Comparison of ENCODE assay signal across 24 mouse cellular contexts in the genomic region with DNA sequence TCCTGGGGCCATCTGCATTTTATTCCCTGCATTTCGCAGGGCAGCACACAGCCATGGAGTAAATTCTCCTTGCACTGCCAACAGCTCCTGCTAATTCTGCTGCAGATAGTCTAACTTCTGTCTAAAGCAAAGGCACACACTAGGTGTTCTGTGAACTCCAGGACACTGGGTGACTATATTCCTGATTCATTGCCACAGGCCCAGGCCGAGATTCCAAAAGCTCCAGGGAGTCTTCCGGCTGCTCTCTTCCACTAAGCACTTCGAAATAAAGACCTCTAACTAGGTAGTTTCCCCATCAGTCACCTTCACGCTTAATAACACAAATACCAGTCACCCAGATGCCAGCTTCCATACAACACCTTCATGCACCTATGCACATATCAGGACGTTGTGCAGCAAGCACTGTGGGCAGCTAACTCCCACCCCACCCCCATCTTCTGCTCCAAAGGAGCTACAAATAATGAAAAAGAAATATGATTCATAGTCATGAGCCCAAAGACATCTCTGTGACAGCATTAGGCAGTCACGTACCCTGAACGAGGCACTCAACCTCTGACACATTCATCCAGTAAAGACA. TPM values are rescaled to one million over a fixed set of nuclear protein-coding genes. Genes with fewer than 3 reads are reported as not detected.
DNase-seq lines count a peak whose midpoint lies in the region; ATAC-seq lines count a peak whose summit lies in the region.
"Had no signal": no experiment of that assay in that cellular context is flagged by ENCODE, and none has a peak within 500 bp of the region (broad histone marks: within the 10 kb centered on the region; RNA-seq: fewer than 3 reads in every experiment).

No protein-coding gene starts in this region.

- peak overlapping the region; percentile 22; the same call in 1 of the 2 replicates for H3K27ac ChIP-seq in forebrain, embryonic 10.5 days
- no peak overlapping the region for H3K27ac ChIP-seq in forebrain, embryonic 11.5 days (ENCODE audit: low read depth, low read length)
- H3K27ac ChIP-seq in neural tube, embryonic 13.5 days (replicated peaks) = 0 out of 2 replicates have a peak overlapping the region, but pooled peaks have one; percentile 18
- H3K27ac ChIP-seq: embryonic facial prominence, embryonic 10.5 days; heart, embryonic 13.5 days; hindbrain, embryonic 14.5 days; liver, embryonic 13.5 days; midbrain, embryonic 15.5 days had no signal

- ATAC-seq in forebrain, embryonic 11.5 days (replicated peaks; ENCODE audit: low FRiP score) = no peak
- no peak for ATAC-seq in neural tube, embryonic 13.5 days (ENCODE audit: low read depth)
- ATAC-seq: forebrain, postnatal 0 days; midbrain, embryonic 15.5 days had no signal

- H3K4me1 ChIP-seq in forebrain, embryonic 10.5 days = peaks cover 31% of the 10 kb centered on the region
- H3K4me1 ChIP-seq in forebrain, embryonic 11.5 days (replicated peaks; ENCODE audit: control insufficient read depth, insufficient read depth, low read length) = no peaks in the 10 kb centered on the region
- H3K4me1 ChIP-seq in neural tube, embryonic 13.5 days (replicated peaks) = peaks cover 62% of the 10 kb centered on the region
- H3K4me1 ChIP-seq: heart, embryonic 13.5 days; liver, embryonic 13.5 days had no signal

- WGBS in forebrain, embryonic 10.5 days = 81% methylated on average over 8 of the region's 8 CpGs
- WGBS in forebrain, embryonic 11.5 days = 83% methylated on average over 8 of the region's 8 CpGs
- 66% methylated on average over 8 of the region's 8 CpGs for WGBS in neural tube, embryonic 13.5 days

- peaks cover 4% of the 10 kb centered on the region; the same call in 1 of the 2 replicates for H3K9me3 ChIP-seq in forebrain, embryonic 10.5 days
- H3K9me3 ChIP-seq in forebrain, embryonic 11.5 days (ENCODE audit: control insufficient read depth, low read length) = peaks cover 3% of the 10 kb centered on the region; the same call in 1 of the 2 replicates
- H3K9me3 ChIP-seq in neural tube, embryonic 13.5 days = no peaks in the 10 kb centered on the region
- H3K9me3 ChIP-seq: embryonic facial prominence, embryonic 10.5 days; heart, embryonic 13.5 days; liver, embryonic 13.5 days; midbrain, embryonic 15.5 days had no signal

- H3K27me3 ChIP-seq in forebrain, embryonic 10.5 days (ENCODE audit: poor library complexity, severe bottlenecking) = no peaks in the 10 kb centered on the region
- no peaks in the 10 kb centered on the region for H3K27me3 ChIP-seq in forebrain, embryonic 11.5 days (ENCODE audit: control insufficient read depth, insufficient read depth, low read length)
- no peaks in the 10 kb centered on the region for H3K27me3 ChIP-seq in neural tube, embryonic 13.5 days
- H3K27me3 ChIP-seq: liver, embryonic 13.5 days; midbrain, embryonic 15.5 days had no signal

- no peak overlapping the region for H3K9ac ChIP-seq in forebrain, embryonic 11.5 days (ENCODE audit: low read length)
- no peak overlapping the region for H3K9ac ChIP-seq in neural tube, embryonic 13.5 days
- H3K9ac ChIP-seq: forebrain, postnatal 0 days; heart, embryonic 13.5 days; hindbrain, embryonic 14.5 days; liver, embryonic 13.5 days; midbrain, embryonic 15.5 days had no signal

- H3K4me3 ChIP-seq in forebrain, embryonic 10.5 days = no peak overlapping the region
- no peak overlapping the region for H3K4me3 ChIP-seq in forebrain, embryonic 11.5 days (ENCODE audit: low read depth, low read length)
- no peak overlapping the region for H3K4me3 ChIP-seq in neural tube, embryonic 13.5 days
- H3K4me3 ChIP-seq: embryonic facial prominence, embryonic 10.5 days; heart, embryonic 13.5 days; liver, embryonic 13.5 days; midbrain, embryonic 15.5 days had no signal

- peaks cover 74% of the 10 kb centered on the region for H3K36me3 ChIP-seq in forebrain, embryonic 10.5 days (replicated peaks)
- H3K36me3 ChIP-seq in forebrain, embryonic 11.5 days (ENCODE audit: control insufficient read depth, insufficient read depth, low read length) = no peaks in the 10 kb centered on the region; the same call in none of the 2 replicates
- H3K36me3 ChIP-seq in neural tube, embryonic 13.5 days = peaks cover 17% of the 10 kb centered on the region; the same call in 1 of the 2 replicates
- H3K36me3 ChIP-seq: heart, embryonic 13.5 days; liver, embryonic 13.5 days had no signal

- no peak for DNase-seq in forebrain, embryonic 10.5 days (ENCODE audit: extremely low spot score, low spot score)
- no peak for DNase-seq in forebrain, embryonic 11.5 days (ENCODE audit: low spot score)
- DNase-seq in kidney, adult 8-10 months = peak; percentile 6 to 34
- DNase-seq in kidney, postnatal 25 days = no peak
- no peak for DNase-seq in neural tube, embryonic 10.5 days (ENCODE audit: extremely low spot score, low spot score)
- DNase-seq in right cerebral cortex, postnatal 36 days (ENCODE audit: low spot score in 2 of 2) = no peak
- no peak for DNase-seq in thymus, postnatal 10 days (ENCODE audit: low spot score in 2 of 2)
- DNase-seq: adrenal gland, postnatal 36 days; cerebellum, adult 11 months; cerebellum, postnatal 10 days; forebrain, postnatal 0 days; gastrocnemius, postnatal 14 days; heart, adult 18-20 months; heart, postnatal 14 days; liver, embryonic 13.5 days; lung, adult 2 months; lung, postnatal 14 days; right cerebral cortex, postnatal 4 days; thymus, adult 18-20 months had no signal

- no peak overlapping the region for H3K4me2 ChIP-seq in forebrain, embryonic 11.5 days (ENCODE audit: low read depth, low read length, severe bottlenecking)
- no peak overlapping the region for H3K4me2 ChIP-seq in neural tube, embryonic 13.5 days
- H3K4me2 ChIP-seq: heart, embryonic 13.5 days; hindbrain, embryonic 14.5 days; liver, embryonic 13.5 days; midbrain, embryonic 15.5 days had no signal

RNA-seq across cellular contexts. Expression of gene Srgap3, which starts 26.4 kb away (rescaled TPM):
- 14.8 and 16.5 TPM in 2 replicates for polyA plus RNA-seq in forebrain, embryonic 10.5 days (2016; fragmentation: Nextera tagmentation; extraction: Ambion mirVana)
- 37.8 and 38.5 TPM in 2 replicates for polyA plus RNA-seq in forebrain, embryonic 11.5 days (2014; fragmentation: Nextera tagmentation; extraction: Ambion mirVana)
- 29.2 and 30.8 TPM in 2 replicates for polyA plus RNA-seq in neural tube, embryonic 13.5 days (2015; fragmentation: Nextera tagmentation; extraction: Ambion mirVana)

Comparison
In these comparisons a context has a peak if more than half of its experiments do, and no peak if none do; other contexts are left out.
1. DNase-seq: peak in kidney, adult 8-10 months (2 of 2); none in forebrain, embryonic 10.5 days (single experiment), forebrain, embryonic 11.5 days (single experiment), kidney, postnatal 25 days (0 of 2), neural tube, embryonic 10.5 days (single experiment), right cerebral cortex, postnatal 36 days (0 of 2) and thymus, postnatal 10 days (0 of 2).